Mouse (Mus musculus): ENCODE results near the gene Taf3. TPM values are rescaled to one million over a fixed set of nuclear protein-coding genes. Genes with fewer than 3 reads are reported as not detected.

The Taf3 gene
- total RNA-seq, 1 experiment = 7.8 TPM

GRCm38 (mm10) chr2:9893272-9893953, 155.0 kb downstream of the Taf3 start:
- in situ Hi-C loops (cut with MboI; ENCODE audit: low sequenced_read_pairs in 2 of 2, unreplicated experiment in 2 of 2) = no loop called here
- Histone ChIP-seq H3K36me3 (ENCODE audit: control insufficient read depth, insufficient read depth, low read length, poor library complexity, severe bottlenecking) (no peaks in the 10 kb centered on the region), H3K9me3 (ENCODE audit: control insufficient read depth, insufficient read depth, low read depth, low read length) (no peaks in the 10 kb centered on the region), H3K4me1 (ENCODE audit: control insufficient read depth in 2 of 2, insufficient read depth in 2 of 2, low read length in 2 of 2, poor library complexity in 1 of 2) (peaks cover 0 to 4% of the 10 kb centered on the region in 2 experiments; a peak in 1 of 4 replicates), H3K27ac (ENCODE audit: insufficient read depth, low read depth, low read length, poor library complexity, severe bottlenecking) (no peak overlapping the region), H3K9ac (ENCODE audit: insufficient read depth, low read depth, low read length, poor library complexity, severe bottlenecking) (no peak overlapping the region), H3K4me3 (ENCODE audit: insufficient read depth in 1 of 2, low read depth in 1 of 2, low read length in 2 of 2, poor library complexity in 1 of 2, severe bottlenecking in 1 of 2) (no peak overlapping the region)
- no peak for DNase-seq (ENCODE audit: low read depth, low spot score)
- TF ChIP-seq ZNF384 (IDR thresholded peaks at IDR 0.05; ENCODE audit: low read depth, low read length) (no peak), ZC3H11A (IDR thresholded peaks at IDR 0.05; ENCODE audit: borderline replicate concordance, low read depth, low read length) (no peak), HCFC1 (IDR thresholded peaks at IDR 0.05; ENCODE audit: borderline replicate concordance, insufficient read depth, low read length) (no peak), CHD2 (IDR thresholded peaks at IDR 0.05; ENCODE audit: low read depth, low read length) (no peak), MAFK (IDR thresholded peaks at IDR 0.05; ENCODE audit: insufficient read depth, low read depth, low read length) (no peak)

GRCm38 (mm10) chr2:9892541-9892940, 155.9 kb downstream of the Taf3 start:
- Histone ChIP-seq H3K4me1 (ENCODE audit: control insufficient read depth in 2 of 2, insufficient read depth in 2 of 2, low read length in 2 of 2, poor library complexity in 1 of 2) (no peaks in the 10 kb centered on the region), H3K36me3 (ENCODE audit: control insufficient read depth, insufficient read depth, low read length, poor library complexity, severe bottlenecking) (no peaks in the 10 kb centered on the region), H3K9ac (ENCODE audit: insufficient read depth, low read depth, low read length, poor library complexity, severe bottlenecking) (no peak overlapping the region), H3K4me3 (ENCODE audit: insufficient read depth in 1 of 2, low read depth in 1 of 2, low read length in 2 of 2, poor library complexity in 1 of 2, severe bottlenecking in 1 of 2) (no peak overlapping the region), H3K27ac (ENCODE audit: insufficient read depth, low read depth, low read length, poor library complexity, severe bottlenecking) (no peak overlapping the region), H3K9me3 (ENCODE audit: control insufficient read depth, insufficient read depth, low read depth, low read length) (no peaks in the 10 kb centered on the region)
- in situ Hi-C loops (cut with MboI; ENCODE audit: low sequenced_read_pairs in 2 of 2, unreplicated experiment in 2 of 2) = no loop called here
- no peak for TF ChIP-seq ZNF384 (IDR thresholded peaks at IDR 0.05; ENCODE audit: low read depth, low read length)
- TF ChIP-seq CHD2 (IDR thresholded peaks at IDR 0.05; ENCODE audit: low read depth, low read length) = no peak
- no peak for TF ChIP-seq MAFK (IDR thresholded peaks at IDR 0.05; ENCODE audit: insufficient read depth, low read depth, low read length)
- no peak for DNase-seq (ENCODE audit: low read depth, low spot score)

- in situ Hi-C loops (cut with MboI; ENCODE audit: low sequenced_read_pairs in 2 of 2, unreplicated experiment in 2 of 2) = no loop called here
- Histone ChIP-seq H3K9me3 (ENCODE audit: control insufficient read depth, insufficient read depth, low read depth, low read length) (no peaks in the 10 kb centered on the region), H3K9ac (ENCODE audit: insufficient read depth, low read depth, low read length, poor library complexity, severe bottlenecking) (no peak overlapping the region), H3K36me3 (ENCODE audit: control insufficient read depth, insufficient read depth, low read length, poor library complexity, severe bottlenecking) (no peaks in the 10 kb centered on the region), H3K27ac (ENCODE audit: insufficient read depth, low read depth, low read length, poor library complexity, severe bottlenecking) (no peak overlapping the region), H3K4me1 (ENCODE audit: control insufficient read depth in 2 of 2, insufficient read depth in 2 of 2, low read length in 2 of 2, poor library complexity in 1 of 2) (no peaks in the 10 kb centered on the region), H3K4me3 (ENCODE audit: insufficient read depth in 1 of 2, low read depth in 1 of 2, low read length in 2 of 2, poor library complexity in 1 of 2, severe bottlenecking in 1 of 2) (no peak overlapping the region)
- no peak for DNase-seq (ENCODE audit: low read depth, low spot score)
- TF ChIP-seq HCFC1 (IDR thresholded peaks at IDR 0.05; ENCODE audit: borderline replicate concordance, insufficient read depth, low read length) (no peak), ZC3H11A (IDR thresholded peaks at IDR 0.05; ENCODE audit: borderline replicate concordance, low read depth, low read length) (no peak), MAFK (IDR thresholded peaks at IDR 0.05; ENCODE audit: insufficient read depth, low read depth, low read length) (no peak), CHD2 (IDR thresholded peaks at IDR 0.05; ENCODE audit: low read depth, low read length) (no peak), ZNF384 (IDR thresholded peaks at IDR 0.05; ENCODE audit: low read depth, low read length) (no peak)
Observed at GRCm38 (mm10) chr2:9890906-9891305, 157.5 kb downstream of the Taf3 start.

- no peak overlapping the region for H3K4me3 ChIP-seq (ENCODE audit: insufficient read depth in 1 of 2, low read depth in 1 of 2, low read length in 2 of 2, poor library complexity in 1 of 2, severe bottlenecking in 1 of 2)
- no peak for DNase-seq (ENCODE audit: low read depth, low spot score)
- in situ Hi-C loops (cut with MboI; ENCODE audit: low sequenced_read_pairs in 2 of 2, unreplicated experiment in 2 of 2) = no loop called here
- H3K27ac ChIP-seq (ENCODE audit: insufficient read depth, low read depth, low read length, poor library complexity, severe bottlenecking) = no peak overlapping the region
- H3K4me1 ChIP-seq (ENCODE audit: control insufficient read depth in 2 of 2, insufficient read depth in 2 of 2, low read length in 2 of 2, poor library complexity in 1 of 2) = no peaks in the 10 kb centered on the region
- TF ChIP-seq CHD2 (IDR thresholded peaks at IDR 0.05; ENCODE audit: low read depth, low read length) = no peak
- no peak for TF ChIP-seq ZNF384 (IDR thresholded peaks at IDR 0.05; ENCODE audit: low read depth, low read length)
- TF ChIP-seq ZC3H11A (IDR thresholded peaks at IDR 0.05; ENCODE audit: borderline replicate concordance, low read depth, low read length) = no peak
- no peak for TF ChIP-seq MAFK (IDR thresholded peaks at IDR 0.05; ENCODE audit: insufficient read depth, low read depth, low read length)
- H3K9ac ChIP-seq (ENCODE audit: insufficient read depth, low read depth, low read length, poor library complexity, severe bottlenecking) = no peak overlapping the region
- H3K36me3 ChIP-seq (ENCODE audit: control insufficient read depth, insufficient read depth, low read length, poor library complexity, severe bottlenecking) = no peaks in the 10 kb centered on the region
- no peaks in the 10 kb centered on the region for H3K9me3 ChIP-seq (ENCODE audit: control insufficient read depth, insufficient read depth, low read depth, low read length)
Observed at GRCm38 (mm10) chr2:9890251-9890650, 158.1 kb downstream of the Taf3 start.

All from ES-E14 (cell line).